Mouse (Mus musculus) kidney, adult 2 months (tissue): ENCODE results near the gene Ebf1.

Experiments used
- CTCF ChIP-seq: fragments of 200-500 bp; conservative IDR thresholded peaks from 2 replicates; pipeline ENCODE4 v1.5.1; 2011; ENCODE audit warnings: low read depth, mild to moderate bottlenecking, control low read depth, low read length, moderate library complexity, mixed read lengths; ENCODE audit not compliant: insufficient read depth, insufficient read length
- POLR2A ChIP-seq: fragments of 200-500 bp; IDR thresholded peaks from one replicate; pipeline ENCODE4 v1.6.1; 2011; ENCODE audit warnings: low read depth, low read length, control low read depth

DNA sequence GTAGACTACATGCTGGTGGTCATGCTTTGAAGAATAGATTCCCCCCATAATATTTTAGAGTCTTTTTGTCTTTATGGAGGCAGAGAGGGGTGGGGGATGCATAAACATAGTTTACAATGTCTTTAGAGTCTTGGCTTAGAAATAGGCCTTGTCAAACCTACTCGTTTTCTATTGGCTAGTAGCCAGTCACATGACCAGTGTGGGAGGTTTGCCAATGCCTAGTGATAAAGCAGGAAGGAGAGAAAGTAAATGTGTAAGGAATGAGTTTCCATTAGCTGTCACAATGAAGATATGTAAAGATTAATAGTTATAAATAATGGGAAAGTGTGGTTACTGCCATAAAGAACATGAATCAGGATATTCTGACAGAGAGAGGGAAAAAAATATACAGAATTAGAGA is 256.8 kb downstream of the Ebf1 start:
- TF ChIP-seq CTCF (no peak), POLR2A (no peak)
